Mouse (Mus musculus): ENCODE data around the gene Lrrc4. TPM values are rescaled to one million over a fixed set of nuclear protein-coding genes. Genes with fewer than 3 reads are reported as not detected.

The Lrrc4 gene
- total RNA-seq, 2 experiments from 2014 or later = not detected

DNA sequence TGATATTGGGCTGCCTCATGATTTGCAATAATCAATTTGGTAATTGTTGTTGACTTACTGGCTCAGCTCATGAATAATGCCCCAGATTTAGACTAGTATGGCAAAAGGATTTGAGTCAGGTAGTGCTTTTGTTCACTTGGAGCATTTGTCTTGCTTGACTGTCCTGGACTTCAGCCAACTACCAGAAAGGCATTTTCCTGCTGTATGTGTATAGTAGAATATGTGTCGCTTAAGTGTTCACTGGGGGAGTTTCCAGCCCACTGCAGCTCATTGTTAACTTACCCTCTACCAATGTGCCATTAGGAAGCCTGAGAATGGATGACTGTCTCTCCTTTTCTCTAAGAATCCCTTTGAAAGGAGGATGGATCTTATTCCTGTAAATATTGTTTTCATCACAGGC lies 88.0 kb downstream of the Lrrc4 start:
- no peak for ATAC-seq (replicated peaks; ENCODE audit: low FRiP score, poor library complexity, severe bottlenecking)

DNA sequence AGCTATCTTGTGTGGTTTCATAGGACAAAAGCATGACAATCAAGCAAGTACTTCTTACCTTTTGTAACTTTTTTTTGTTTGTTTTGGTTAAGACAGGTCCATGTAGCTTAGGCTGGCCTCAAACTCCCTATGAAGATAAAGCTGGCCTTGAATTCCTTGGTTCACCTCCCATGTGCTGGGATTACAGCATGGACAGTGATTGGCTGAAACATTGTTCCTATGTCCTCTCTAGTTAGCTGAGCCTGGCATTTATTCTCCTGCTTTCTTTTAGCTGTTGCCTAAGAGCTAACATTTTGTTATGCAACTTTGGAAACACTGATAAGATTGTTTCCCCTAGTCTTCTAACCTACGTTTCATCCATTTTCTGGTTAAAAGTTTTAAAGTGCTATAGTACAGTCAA lies 93.9 kb downstream of the Lrrc4 start:
- ATAC-seq (replicated peaks; ENCODE audit: low FRiP score, poor library complexity, severe bottlenecking) = no peak

GRCm38 (mm10) chr6:28736665-28737064 lies 94.9 kb downstream of the Lrrc4 start:
- no peak for ATAC-seq (replicated peaks; ENCODE audit: low FRiP score, poor library complexity, severe bottlenecking)

DNA sequence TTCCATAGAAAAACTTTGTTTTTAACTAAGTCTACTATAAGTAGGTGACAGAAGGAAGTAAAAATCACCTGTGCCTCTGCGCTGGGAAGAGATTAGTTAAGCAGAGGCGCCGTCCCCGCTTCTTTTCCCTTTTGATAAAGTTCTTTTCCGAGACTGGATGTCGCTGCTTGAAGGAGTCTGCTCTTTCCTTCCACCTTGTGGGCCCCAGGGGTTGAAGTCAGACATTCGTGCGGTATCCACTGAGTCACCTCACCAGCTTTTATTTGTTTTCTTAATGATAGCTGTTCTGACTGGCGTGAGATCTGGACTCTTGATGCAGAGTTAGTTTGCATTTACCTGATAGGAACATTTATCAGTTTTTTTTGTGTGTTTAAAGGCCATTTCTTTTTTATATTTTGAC lies 96.4 kb downstream of the Lrrc4 start:
- ATAC-seq (replicated peaks; ENCODE audit: low FRiP score, poor library complexity, severe bottlenecking) = no peak

DNA sequence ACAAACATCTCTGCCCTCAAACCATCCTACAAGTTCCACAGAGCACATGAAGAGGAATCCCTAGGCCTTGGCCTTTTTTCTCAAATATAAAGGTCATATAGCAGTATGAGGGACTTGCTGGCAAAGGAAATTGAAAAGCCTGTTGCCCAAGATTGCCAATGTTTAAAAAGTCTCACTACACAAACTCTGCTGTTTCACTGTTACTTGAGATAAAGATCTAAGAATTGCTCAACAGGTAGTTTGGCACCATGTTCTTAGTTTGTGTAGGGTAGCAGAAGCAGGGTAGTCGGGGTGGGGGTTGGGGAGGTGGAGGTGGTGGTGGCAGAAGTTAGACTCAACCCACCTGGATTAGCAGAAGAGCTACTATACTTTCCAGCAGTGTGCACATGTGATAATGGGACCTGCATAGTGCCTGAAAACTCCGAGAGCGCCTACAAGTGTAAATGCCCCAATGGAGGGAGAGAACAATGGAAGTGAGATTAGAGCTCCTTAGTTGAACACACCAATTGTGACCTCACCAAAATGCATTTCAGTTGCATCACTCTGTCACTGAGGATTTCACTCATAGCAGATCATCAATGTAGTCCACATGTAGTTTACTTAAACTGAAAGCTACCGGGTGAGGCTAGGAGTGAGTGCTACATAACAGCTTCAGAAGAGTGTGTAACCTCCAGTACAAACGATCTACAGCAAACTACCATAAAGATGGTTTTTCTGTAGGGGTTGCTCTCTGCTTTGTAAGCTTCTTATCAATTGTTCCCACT lies 97.5 kb downstream of the Lrrc4 start:
- ATAC-seq (replicated peaks; ENCODE audit: low FRiP score, poor library complexity, severe bottlenecking) = no peak

DNA sequence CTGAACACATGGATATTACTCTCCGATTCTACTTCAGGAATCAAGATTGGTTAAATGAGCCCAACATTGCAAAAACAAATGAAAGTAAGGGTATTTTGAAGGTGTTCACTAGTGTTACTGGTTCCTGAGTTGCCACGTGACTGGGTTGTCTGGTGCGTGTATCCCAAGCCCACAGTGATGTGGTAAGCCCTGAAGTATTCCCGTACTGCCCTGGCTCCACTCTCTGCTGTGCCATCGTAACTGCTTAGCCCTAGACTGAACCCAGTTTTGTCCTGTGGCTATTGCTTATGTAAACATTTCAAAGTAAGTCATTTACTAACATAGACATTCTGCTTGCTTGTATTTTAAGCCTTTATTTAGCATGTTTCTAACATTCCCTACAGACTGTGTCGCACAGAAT lies 100.3 kb downstream of the Lrrc4 start:
- no peak for ATAC-seq (replicated peaks; ENCODE audit: low FRiP score, poor library complexity, severe bottlenecking)

- ATAC-seq (replicated peaks; ENCODE audit: low FRiP score, poor library complexity, severe bottlenecking) = no peak
These were observed 101.9 kb downstream of the Lrrc4 start for GRCm38 (mm10) chr6:28729649-28730048.

- no peak for ATAC-seq (replicated peaks; ENCODE audit: low FRiP score, poor library complexity, severe bottlenecking)
These were observed 102.3 kb downstream of the Lrrc4 start for GRCm38 (mm10) chr6:28729236-28729635.

GRCm38 (mm10) chr6:28724776-28725175 lies 106.8 kb downstream of the Lrrc4 start:
- ATAC-seq (replicated peaks; ENCODE audit: low FRiP score, poor library complexity, severe bottlenecking) = no peak

DNA sequence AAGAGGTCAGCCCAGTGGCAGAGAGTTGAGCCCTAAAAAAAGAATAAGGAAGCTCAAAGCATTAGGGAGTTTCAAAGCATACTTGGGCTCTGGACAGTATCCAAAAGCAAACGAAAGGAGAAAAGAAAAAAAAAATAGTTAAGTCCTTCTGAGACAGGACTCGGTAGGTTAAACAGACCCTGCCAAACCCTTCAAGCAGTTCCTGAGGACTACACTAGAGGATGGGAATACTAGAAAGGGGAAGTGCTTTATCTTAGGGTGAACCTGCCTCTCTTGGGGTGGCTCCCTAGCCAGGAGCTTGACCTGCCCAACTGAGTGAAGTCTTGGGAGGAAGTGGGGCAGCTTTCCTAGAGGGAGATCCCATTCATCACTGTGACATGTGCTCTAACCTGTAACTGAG lies 108.5 kb downstream of the Lrrc4 start:
- no peak for ATAC-seq (replicated peaks; ENCODE audit: low FRiP score, poor library complexity, severe bottlenecking)

GRCm38 (mm10) chr6:28720391-28721171 lies 111.0 kb downstream of the Lrrc4 start:
- ATAC-seq (replicated peaks; ENCODE audit: low FRiP score, poor library complexity, severe bottlenecking) = no peak

- no peak for ATAC-seq (replicated peaks; ENCODE audit: low FRiP score, poor library complexity, severe bottlenecking)
These were observed 113.7 kb downstream of the Lrrc4 start for GRCm38 (mm10) chr6:28717845-28718237.

DNA sequence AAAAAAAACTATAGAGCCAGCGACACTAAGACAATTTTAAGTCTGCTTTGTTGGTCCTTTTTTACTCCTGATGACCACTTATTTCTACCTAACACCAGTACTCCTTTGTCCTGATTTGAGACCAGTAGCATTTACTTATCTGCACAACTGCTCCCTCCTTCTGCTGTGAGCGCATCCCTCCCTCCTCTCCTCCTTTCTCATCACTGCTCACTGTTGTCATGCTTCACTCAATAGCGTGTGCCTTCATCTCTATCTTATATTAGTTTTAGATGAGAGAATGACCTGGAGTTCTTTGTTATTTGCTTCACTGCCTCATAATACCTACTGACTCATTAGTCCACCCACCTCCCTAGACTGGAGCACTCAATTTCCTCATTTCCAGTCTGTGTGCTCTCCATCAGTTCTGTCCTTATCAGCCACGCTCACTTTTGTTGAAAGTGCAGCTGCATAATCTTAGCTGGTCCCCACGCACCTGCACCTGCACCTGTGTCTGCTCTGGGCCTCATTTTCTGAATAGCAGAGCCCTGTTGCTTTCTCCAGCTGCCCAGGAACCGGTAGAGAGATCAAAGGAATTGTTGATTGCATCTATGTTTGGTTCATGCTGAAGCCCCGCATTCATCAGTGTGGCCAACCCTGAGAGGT lies 114.2 kb downstream of the Lrrc4 start:
- ATAC-seq (replicated peaks; ENCODE audit: low FRiP score, poor library complexity, severe bottlenecking) = no peak

DNA sequence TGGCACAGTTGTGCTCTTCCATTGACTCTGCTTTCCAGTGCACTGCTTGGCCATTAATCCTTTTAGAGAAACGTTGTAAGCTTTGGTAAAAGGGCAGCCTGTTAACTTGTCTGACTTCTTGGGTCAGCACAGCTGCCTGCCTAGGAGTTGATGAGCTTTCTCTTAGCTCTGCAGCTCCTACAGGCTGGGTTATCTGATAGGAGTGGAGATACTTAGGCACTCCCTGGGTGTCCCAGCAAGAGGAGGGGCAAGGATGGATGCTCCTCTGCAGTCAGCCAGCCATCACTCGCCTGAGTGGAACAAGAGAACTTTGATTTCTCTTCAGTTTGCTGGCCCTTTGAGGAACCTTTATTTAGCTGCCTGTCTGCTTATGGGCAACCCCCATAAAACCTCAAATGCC lies 121.5 kb downstream of the Lrrc4 start:
- peak; percentile 42; the same call in 1 of the 2 replicates for ATAC-seq (replicated peaks; ENCODE audit: low FRiP score, poor library complexity, severe bottlenecking)

GRCm38 (mm10) chr6:28706976-28707592 lies 124.5 kb downstream of the Lrrc4 start:
- ATAC-seq (replicated peaks; ENCODE audit: low FRiP score, poor library complexity, severe bottlenecking) = peak; percentile 87

GRCm38 (mm10) chr6:28706108-28706975 lies 125.2 kb downstream of the Lrrc4 start:
- no peak for ATAC-seq (replicated peaks; ENCODE audit: low FRiP score, poor library complexity, severe bottlenecking)

DNA sequence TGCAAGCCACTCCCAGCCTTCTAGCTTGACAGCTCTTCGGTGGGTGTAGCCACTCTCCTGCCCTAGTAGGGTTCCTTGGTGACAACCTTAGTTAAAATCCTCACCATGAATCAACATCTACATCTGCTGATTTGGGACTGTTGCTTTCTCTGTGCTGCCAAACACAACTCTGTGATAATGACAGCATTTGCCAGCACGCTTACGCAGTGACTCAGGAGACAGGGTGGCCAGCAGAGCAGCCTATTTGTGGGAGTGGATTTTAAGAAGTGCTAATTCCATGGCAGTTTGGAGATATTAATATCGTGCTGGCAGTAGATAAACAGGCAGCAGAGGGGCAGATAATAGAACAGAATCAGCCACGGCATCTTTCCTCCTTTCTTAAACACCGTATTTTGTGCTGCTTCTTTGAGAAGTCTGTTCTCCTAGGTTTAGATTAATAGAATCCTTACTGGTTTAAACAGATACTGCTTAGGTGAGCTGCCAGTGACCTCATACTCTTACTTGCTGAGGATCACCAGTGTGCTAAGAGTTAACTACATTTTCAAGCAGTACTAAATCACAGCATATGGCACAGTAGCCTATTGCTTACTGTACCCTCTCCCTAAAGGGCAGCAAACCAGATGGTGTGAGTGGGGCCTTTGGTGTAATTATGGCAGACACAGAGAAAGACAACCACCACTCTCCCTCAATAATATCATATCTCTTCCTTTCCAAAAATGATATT lies 126.0 kb downstream of the Lrrc4 start:
- ATAC-seq (replicated peaks; ENCODE audit: low FRiP score, poor library complexity, severe bottlenecking) = peak; percentile 47

GRCm38 (mm10) chr6:28704612-28705011 lies 126.9 kb downstream of the Lrrc4 start:
- ATAC-seq (replicated peaks; ENCODE audit: low FRiP score, poor library complexity, severe bottlenecking) = no peak

DNA sequence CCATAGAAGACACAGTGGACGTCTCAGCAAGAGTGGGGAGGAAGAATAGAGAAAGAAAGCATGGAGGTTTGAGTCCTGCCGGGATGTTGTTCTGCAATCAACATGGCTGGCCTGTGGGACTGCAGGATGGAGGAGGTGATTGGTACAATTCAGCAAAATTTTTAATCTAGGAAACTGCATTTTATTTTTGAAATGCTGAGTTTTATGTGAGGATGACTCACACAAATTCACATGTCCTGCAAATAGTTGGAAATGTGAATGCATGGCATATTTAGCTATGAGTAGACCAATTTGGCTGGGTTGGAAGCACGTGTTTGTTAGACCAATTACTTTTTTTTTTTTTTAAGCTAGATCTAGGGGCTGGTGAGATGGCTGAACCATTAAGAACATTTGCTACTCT lies 134.3 kb downstream of the Lrrc4 start:
- no peak for ATAC-seq (replicated peaks; ENCODE audit: low FRiP score, poor library complexity, severe bottlenecking)

All from erythroblast, adult 5-6 weeks (primary cell).